Mouse (Mus musculus): ENCODE data around the gene Calhm6. TPM values are rescaled to one million over a fixed set of nuclear protein-coding genes. Genes with fewer than 3 reads are reported as not detected.

Calhm6 gene
- polyA plus RNA-seq, 1 experiment from 2014 or later = 0.34 TPM

DNA sequence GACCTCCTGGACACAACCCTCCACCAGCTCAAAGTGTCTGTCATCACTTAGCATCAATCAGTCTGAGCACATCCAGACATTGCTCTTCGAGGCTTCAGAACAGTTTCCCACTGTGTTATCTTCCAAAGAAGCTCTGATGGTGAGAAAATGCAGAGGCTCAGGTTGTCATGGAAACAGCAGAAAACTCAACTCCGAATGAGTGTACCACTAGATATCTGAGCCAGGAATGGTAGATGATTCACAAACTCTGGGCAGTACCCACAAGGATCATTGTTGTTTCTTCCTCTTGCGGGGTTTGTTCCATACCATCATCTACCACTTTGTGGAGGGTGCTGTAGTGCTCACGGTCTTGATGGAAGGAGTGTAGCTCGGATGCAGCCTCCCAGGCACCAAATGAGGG is 35.9 kb downstream of the Calhm6 start:
- Histone ChIP-seq H3K27me3 (no peaks in the 10 kb centered on the region), H3K4me3 (replicated peaks) (no peak overlapping the region), H3K9ac (no peak overlapping the region), H3K4me1 (no peaks in the 10 kb centered on the region), H3K36me3 (replicated peaks) (no peaks in the 10 kb centered on the region), H3K27ac (no peak overlapping the region), H3K9me3 (no peaks in the 10 kb centered on the region), H3K4me2 (no peak overlapping the region)
- 79% methylated on average over 5 of the region's 5 CpGs for WGBS
- ATAC-seq (ENCODE audit: low FRiP score) = no peak

DNA sequence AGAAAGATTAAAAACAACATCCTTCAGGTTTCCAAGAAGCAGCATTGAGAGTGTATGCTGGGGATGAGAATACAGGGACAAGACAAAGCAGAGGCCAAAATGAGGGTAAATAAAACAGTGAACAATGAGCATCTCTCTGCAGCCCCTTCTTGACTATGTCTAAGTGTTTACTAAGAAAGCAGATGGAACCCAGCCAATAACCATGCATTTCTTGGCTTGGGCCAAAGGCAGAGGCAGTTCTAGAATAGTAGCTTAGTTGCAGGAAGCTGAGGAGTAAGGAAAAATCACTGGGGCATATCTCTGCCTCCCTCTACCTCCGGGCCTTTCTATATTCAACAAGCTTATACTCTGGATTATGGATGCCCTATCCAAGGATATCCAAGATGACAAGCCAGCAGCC is 37.3 kb downstream of the Calhm6 start:
- Histone ChIP-seq H3K9ac (no peak overlapping the region), H3K4me1 (no peaks in the 10 kb centered on the region), H3K27me3 (no peaks in the 10 kb centered on the region), H3K4me2 (no peak overlapping the region), H3K9me3 (no peaks in the 10 kb centered on the region), H3K4me3 (replicated peaks) (no peak overlapping the region), H3K27ac (no peak overlapping the region), H3K36me3 (replicated peaks) (no peaks in the 10 kb centered on the region)
- no peak for ATAC-seq (ENCODE audit: low FRiP score)
- WGBS = 78% methylated on average over 1 of the region's 1 CpGs

DNA sequence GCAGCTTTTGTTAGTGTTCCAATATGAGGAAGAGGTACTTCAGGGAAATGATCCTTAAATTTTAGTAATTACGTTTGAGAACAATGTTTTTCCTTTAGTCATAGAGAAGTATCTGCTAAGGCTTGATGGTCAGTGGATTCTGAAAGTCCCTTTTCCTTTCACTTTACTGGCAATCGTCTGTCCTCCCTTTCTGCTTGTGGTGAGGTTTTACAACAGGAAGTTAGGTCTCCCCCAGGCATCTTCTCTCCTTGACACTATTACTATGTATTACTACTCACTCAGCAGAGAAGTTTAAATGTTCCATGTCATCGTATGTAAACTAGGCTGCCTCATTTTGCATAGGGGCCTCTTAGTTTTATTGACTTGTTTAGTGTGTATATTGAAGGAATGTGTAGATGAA is 38.3 kb downstream of the Calhm6 start:
- WGBS = 87% methylated on average over 3 of the region's 3 CpGs
- Histone ChIP-seq H3K9ac (no peak overlapping the region), H3K9me3 (no peaks in the 10 kb centered on the region), H3K36me3 (replicated peaks) (no peaks in the 10 kb centered on the region), H3K27me3 (no peaks in the 10 kb centered on the region), H3K4me1 (no peaks in the 10 kb centered on the region), H3K27ac (no peak overlapping the region), H3K4me2 (no peak overlapping the region), H3K4me3 (replicated peaks) (no peak overlapping the region)
- no peak for ATAC-seq (ENCODE audit: low FRiP score)

DNA sequence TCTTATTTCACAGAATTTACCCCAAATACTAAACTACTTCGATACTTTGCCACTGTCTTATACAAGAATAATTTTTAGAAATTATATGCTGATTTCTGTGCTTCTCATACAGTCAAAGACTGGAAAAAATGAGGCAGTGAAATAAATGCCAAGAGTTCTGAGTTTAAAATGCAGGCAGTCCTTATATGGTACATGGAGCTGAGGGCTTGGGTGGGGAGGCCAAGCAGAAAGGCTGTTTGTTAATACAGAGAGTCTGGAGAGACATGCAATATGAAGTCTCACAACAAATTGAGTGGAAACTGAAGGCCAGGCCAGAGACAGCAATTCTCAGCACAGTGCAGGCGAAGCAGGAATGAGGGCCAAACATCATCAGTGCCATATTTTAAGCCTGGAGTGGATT is 39.3 kb downstream of the Calhm6 start:
- 86% methylated on average over 2 of the region's 2 CpGs for WGBS
- Histone ChIP-seq H3K9me3 (no peaks in the 10 kb centered on the region), H3K9ac (no peak overlapping the region), H3K27me3 (no peaks in the 10 kb centered on the region), H3K4me3 (replicated peaks) (no peak overlapping the region), H3K4me1 (no peaks in the 10 kb centered on the region), H3K36me3 (replicated peaks) (no peaks in the 10 kb centered on the region), H3K4me2 (no peak overlapping the region), H3K27ac (no peak overlapping the region)
- no peak for ATAC-seq (ENCODE audit: low FRiP score)

GRCm38 (mm10) chr10:34086514-34086913 is 41.3 kb downstream of the Calhm6 start:
- Histone ChIP-seq H3K27ac (no peak overlapping the region), H3K4me1 (no peaks in the 10 kb centered on the region), H3K4me2 (no peak overlapping the region), H3K27me3 (no peaks in the 10 kb centered on the region), H3K9me3 (no peaks in the 10 kb centered on the region), H3K4me3 (replicated peaks) (no peak overlapping the region), H3K36me3 (replicated peaks) (no peaks in the 10 kb centered on the region), H3K9ac (no peak overlapping the region)
- WGBS = 90% methylated on average over 1 of the region's 1 CpGs
- no peak for ATAC-seq (ENCODE audit: low FRiP score)

Other genes starting within 250 kb of the Calhm6 start
- gene Rsph4a, start 222.9 kb downstream of the Calhm6 start, polyA plus RNA-seq (2016; fragmentation: Nextera tagmentation; extraction: Ambion mirVana) = 0.41 and 0.54 TPM in 2 replicates
- gene Zup1, start 176.7 kb downstream of the Calhm6 start, polyA plus RNA-seq (2016; fragmentation: Nextera tagmentation; extraction: Ambion mirVana) = 27.2 and 29.7 TPM in 2 replicates
- 154 and 155 TPM in 2 replicates for gene Rwdd1, start 108.4 kb downstream of the Calhm6 start, polyA plus RNA-seq (2016; fragmentation: Nextera tagmentation; extraction: Ambion mirVana)
- not detected in 2 replicates for gene Trappc3l, start 90.4 kb downstream of the Calhm6 start, polyA plus RNA-seq (2016; fragmentation: Nextera tagmentation; extraction: Ambion mirVana)
- not detected in 2 replicates for gene Calhm4, start 83.7 kb downstream of the Calhm6 start, polyA plus RNA-seq (2016; fragmentation: Nextera tagmentation; extraction: Ambion mirVana)
- 0.12 and 0.24 TPM in 2 replicates for gene Calhm5, start 31.5 kb downstream of the Calhm6 start, polyA plus RNA-seq (2016; fragmentation: Nextera tagmentation; extraction: Ambion mirVana)
- 11.2 and 13.4 TPM in 2 replicates for gene Dse, start 79.7 kb upstream of the Calhm6 start, polyA plus RNA-seq (2016; fragmentation: Nextera tagmentation; extraction: Ambion mirVana)
- 98.6 and 99.9 TPM in 2 replicates for gene Tspyl1, start 154.2 kb upstream of the Calhm6 start, polyA plus RNA-seq (2016; fragmentation: Nextera tagmentation; extraction: Ambion mirVana)
- gene Tspyl4, start 169.5 kb upstream of the Calhm6 start, polyA plus RNA-seq (2016; fragmentation: Nextera tagmentation; extraction: Ambion mirVana) = 99.3 and 103 TPM in 2 replicates

Data from forebrain, embryonic 12.5 days (tissue).